Mouse (Mus musculus): ENCODE results near the gene Oxct1. TPM values are rescaled to one million over a fixed set of nuclear protein-coding genes. Genes with fewer than 3 reads are reported as not detected.

Gene Oxct1
- 64.8 and 87.0 TPM in 2 replicates for polyA plus RNA-seq (2015; fragmentation: Nextera tagmentation; extraction: Ambion mirVana)

DNA sequence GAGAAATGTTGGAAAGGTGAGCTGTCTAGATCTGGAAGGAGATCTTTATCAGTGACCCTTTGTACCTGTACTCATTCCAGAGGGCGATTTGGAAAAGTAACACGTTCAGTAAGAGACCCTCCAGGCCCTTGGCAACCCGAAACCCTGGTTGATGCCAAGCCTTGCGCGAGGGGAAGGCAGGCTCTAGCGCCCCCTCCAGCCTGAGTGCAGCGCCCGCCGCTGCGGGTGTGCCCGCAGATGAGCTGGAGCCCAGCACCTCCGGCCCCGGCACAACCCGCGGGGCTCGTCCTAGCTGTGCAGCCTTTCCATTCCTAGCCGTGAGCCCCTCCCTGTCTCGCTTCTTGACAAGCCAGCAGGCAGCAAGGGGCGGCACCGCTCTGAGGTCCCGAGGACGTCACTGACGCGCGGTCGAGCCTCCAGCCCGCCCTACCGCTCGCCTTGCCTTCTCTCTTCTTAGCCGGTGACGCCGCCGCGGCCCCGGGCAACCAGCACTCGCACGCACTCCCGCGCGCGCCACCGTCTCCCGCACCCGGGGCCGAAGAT lies at the start of gene Oxct1:
Oxct1 (plus strand) TSS at position 153 of the 543 bp plus-strand sequence.
- DNase-seq (ENCODE audit: low spot score) (peak; percentile 96), ATAC-seq (peak; percentile 96)
- Histone ChIP-seq H3K27ac (ENCODE audit: low read length) (peak within 1 kb of the TSS; percentile 93), H3K36me3 (ENCODE audit: insufficient read depth, low read length) (no peaks in the 10 kb centered on the region), H3K4me1 (ENCODE audit: insufficient read depth, low read depth, low read length) (peaks cover 21% of the 10 kb centered on the region; the same call in 1 of the 2 replicates), H3K9me3 (ENCODE audit: low read length) (no peaks in the 10 kb centered on the region), H3K4me3 (ENCODE audit: low read depth, low read length) (peak within 1 kb of the TSS; percentile 90), H3K4me2 (replicated peaks; ENCODE audit: low read depth, low read length) (peak within 1 kb of the TSS; percentile 91), H3K9ac (replicated peaks; ENCODE audit: low read depth) (peak within 1 kb of the TSS; percentile 73), H3K27me3 (replicated peaks; ENCODE audit: insufficient read depth, low read length) (no peaks in the 10 kb centered on the region)
- peak; percentile 76 for TF ChIP-seq CTCF (IDR thresholded peaks at IDR 0.05)
- TF ChIP-seq EP300 (IDR thresholded peaks at IDR 0.05): no peak
- 1% methylated on average over 44 of the region's 45 CpGs for WGBS

DNA sequence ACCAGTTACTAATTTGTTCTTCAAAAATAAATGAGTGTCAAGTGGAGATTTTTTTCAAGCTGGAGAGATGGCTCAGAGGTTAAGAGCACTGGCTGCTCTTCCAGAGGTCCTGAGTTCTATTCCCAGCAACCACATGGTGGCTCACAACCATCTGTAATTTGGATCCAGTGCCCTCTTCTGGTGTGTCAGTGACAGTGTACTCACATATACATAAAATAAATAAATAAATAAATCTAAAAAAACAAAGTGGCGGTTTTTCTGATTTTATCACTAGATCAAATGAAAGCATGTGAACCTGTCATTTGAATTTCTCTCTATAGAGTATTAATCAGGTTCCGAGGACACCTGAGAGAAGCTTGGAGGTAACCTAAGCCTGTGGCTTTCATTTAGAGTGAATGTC lies 47.9 kb upstream of the Oxct1 start:
- H3K4me2 ChIP-seq (replicated peaks; ENCODE audit: low read depth, low read length): no peak overlapping the region; the same call in 1 of the 2 replicates
- 93% methylated on average over 2 of the region's 2 CpGs for WGBS

DNA sequence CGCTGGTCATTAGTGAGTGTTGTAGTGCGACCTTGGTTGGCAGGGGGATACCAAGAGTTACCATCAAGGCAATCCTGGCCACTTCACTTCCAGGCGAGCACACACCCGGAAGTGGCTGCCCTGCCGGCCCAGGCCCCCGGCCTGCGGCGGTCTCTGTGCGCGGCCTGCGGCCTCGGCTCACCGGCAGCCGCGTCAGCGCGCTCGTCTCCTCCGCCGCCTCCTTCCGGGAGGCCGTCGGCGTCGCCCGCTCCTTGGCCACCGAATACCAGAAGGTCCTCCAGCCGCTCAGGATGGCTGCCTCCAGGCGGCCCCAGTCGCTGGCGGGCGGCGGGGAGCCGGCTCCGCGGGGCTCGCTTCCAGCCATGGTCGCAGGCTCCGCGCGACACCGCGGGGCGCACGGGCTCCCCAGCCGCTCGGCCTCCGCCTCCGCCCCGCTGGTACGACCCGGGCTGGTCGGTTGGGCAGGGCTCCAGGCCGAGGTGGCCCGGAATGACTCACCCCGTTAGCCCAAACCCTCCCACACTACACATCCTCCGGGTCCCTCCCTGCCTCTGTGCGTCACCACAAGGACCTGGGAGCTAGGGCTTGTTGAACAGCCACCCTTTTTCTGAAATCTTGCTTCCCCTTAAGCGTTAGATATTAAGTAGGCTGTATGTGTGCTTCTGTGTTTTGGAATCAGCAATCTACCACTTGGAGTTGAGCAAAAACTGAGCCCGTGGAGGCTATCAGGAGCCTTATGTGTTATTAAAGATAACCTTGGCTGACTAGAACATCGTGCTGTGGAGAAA lies 46.9 kb upstream of the Oxct1 start, which contains the start of gene Fbxo4:
Fbxo4 (minus strand) TSS at position 513 of the 788 bp plus-strand sequence.
- no peaks in the 10 kb centered on the region for H3K9me3 ChIP-seq (ENCODE audit: low read length)
- TF ChIP-seq EP300 (IDR thresholded peaks at IDR 0.05): no peak
- TF ChIP-seq CTCF (IDR thresholded peaks at IDR 0.05): 0 out of 2 replicates have a peak, but pooled peaks have one; percentile 22
- peak within 1 kb of the TSS; percentile 66 for H3K4me3 ChIP-seq (ENCODE audit: low read depth, low read length)
- H3K9ac ChIP-seq (replicated peaks; ENCODE audit: low read depth): peak within 1 kb of the TSS; percentile 83
- WGBS: under 1% methylated on average over 40 of the region's 61 CpGs
- peak within 1 kb of the TSS; percentile 98 for H3K27ac ChIP-seq (ENCODE audit: low read length)
- H3K4me1 ChIP-seq (ENCODE audit: insufficient read depth, low read depth, low read length): no peaks in the 10 kb centered on the region
- ATAC-seq (peak; percentile 100), DNase-seq (ENCODE audit: low spot score) (peak; percentile 97)
- H3K36me3 ChIP-seq (ENCODE audit: insufficient read depth, low read length): no peaks in the 10 kb centered on the region
- no peaks in the 10 kb centered on the region for H3K27me3 ChIP-seq (replicated peaks; ENCODE audit: insufficient read depth, low read length)
- peak within 1 kb of the TSS; percentile 72 for H3K4me2 ChIP-seq (replicated peaks; ENCODE audit: low read depth, low read length)

More for the DNA sequence above, 47.9 kb upstream of the Oxct1 start:
- DNase-seq (ENCODE audit: low spot score) (no peak), ATAC-seq (no peak)
- H3K27me3 ChIP-seq (replicated peaks; ENCODE audit: insufficient read depth, low read length): no peaks in the 10 kb centered on the region
- H3K27ac ChIP-seq (ENCODE audit: low read length): no peak overlapping the region
- H3K36me3 ChIP-seq (ENCODE audit: insufficient read depth, low read length): no peaks in the 10 kb centered on the region
- H3K9ac ChIP-seq (replicated peaks; ENCODE audit: low read depth): no peak overlapping the region
- H3K4me1 ChIP-seq (ENCODE audit: insufficient read depth, low read depth, low read length): no peaks in the 10 kb centered on the region
- no peak overlapping the region for H3K4me3 ChIP-seq (ENCODE audit: low read depth, low read length)
- no peaks in the 10 kb centered on the region for H3K9me3 ChIP-seq (ENCODE audit: low read length)
- TF ChIP-seq EP300 (IDR thresholded peaks at IDR 0.05) (no peak), CTCF (IDR thresholded peaks at IDR 0.05) (peak; percentile 39)

DNA sequence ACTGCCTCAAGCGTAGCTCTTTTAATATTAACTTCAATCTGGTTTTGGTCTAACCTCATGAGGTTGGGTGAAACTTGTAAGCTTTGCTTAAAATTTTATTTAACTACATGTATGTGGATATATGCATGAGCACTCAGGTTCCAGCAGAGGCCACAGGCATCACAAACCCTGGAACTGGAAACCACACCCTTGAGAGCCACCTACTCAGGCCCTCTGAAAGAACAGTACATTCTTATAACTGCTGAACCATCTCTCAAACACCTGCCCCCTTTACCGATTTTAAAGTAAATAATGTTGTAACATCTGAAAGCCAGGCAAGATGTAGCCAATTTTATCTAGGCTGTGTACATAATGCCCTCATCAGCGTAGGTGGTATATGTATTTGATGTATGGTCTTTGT lies 46.3 kb upstream of the Oxct1 start:
- peak overlapping the region; percentile 83; the same call in 1 of the 2 replicates for H3K9ac ChIP-seq (replicated peaks; ENCODE audit: low read depth)
- TF ChIP-seq EP300 (IDR thresholded peaks at IDR 0.05) (no peak; the same call in 1 of the 2 replicates), CTCF (IDR thresholded peaks at IDR 0.05) (no peak)
- H3K27me3 ChIP-seq (replicated peaks; ENCODE audit: insufficient read depth, low read length): no peaks in the 10 kb centered on the region
- H3K4me1 ChIP-seq (ENCODE audit: insufficient read depth, low read depth, low read length): no peaks in the 10 kb centered on the region
- 55% methylated on average over 3 of the region's 3 CpGs for whole genome bisulfite sequencing
- H3K9me3 ChIP-seq (ENCODE audit: low read length): no peaks in the 10 kb centered on the region
- H3K36me3 ChIP-seq (ENCODE audit: insufficient read depth, low read length): 0 out of 2 replicates have a peak, but pooled peaks cover 3% of the 10 kb centered on the region
- ATAC-seq: peak; percentile 46
- peak; percentile 54 for DNase-seq (ENCODE audit: low spot score)
- no peak overlapping the region; the same call in 1 of the 2 replicates for H3K4me3 ChIP-seq (ENCODE audit: low read depth, low read length)
- H3K27ac ChIP-seq (ENCODE audit: low read length): peak overlapping the region; percentile 98
- peak overlapping the region; percentile 72 for H3K4me2 ChIP-seq (replicated peaks; ENCODE audit: low read depth, low read length)

DNA sequence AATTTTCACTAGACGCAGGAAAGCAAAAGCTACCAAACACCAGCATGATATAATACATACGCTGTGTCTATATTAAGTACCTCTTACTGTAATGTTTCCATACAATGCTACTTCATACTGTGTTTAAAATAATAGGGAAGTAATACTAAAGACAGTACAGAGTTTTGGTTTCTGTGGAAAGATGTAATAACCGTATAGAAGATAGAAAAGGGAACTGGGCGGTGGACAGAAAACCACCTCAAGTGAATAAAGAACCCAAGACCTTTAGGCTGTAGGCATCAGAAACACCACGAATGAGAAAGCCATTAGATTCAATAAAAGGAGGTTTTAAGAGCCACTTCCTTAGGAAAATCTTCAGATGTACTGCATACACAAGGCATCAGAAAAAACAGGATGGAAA lies 43.5 kb upstream of the Oxct1 start:
- 86% methylated on average over 5 of the region's 5 CpGs for WGBS
- Histone ChIP-seq H3K4me3 (ENCODE audit: low read depth, low read length) (no peak overlapping the region), H3K27me3 (replicated peaks; ENCODE audit: insufficient read depth, low read length) (no peaks in the 10 kb centered on the region), H3K27ac (ENCODE audit: low read length) (no peak overlapping the region), H3K9ac (replicated peaks; ENCODE audit: low read depth) (no peak overlapping the region), H3K4me1 (ENCODE audit: insufficient read depth, low read depth, low read length) (no peaks in the 10 kb centered on the region), H3K36me3 (ENCODE audit: insufficient read depth, low read length) (peaks cover 12% of the 10 kb centered on the region; the same call in 1 of the 2 replicates), H3K4me2 (replicated peaks; ENCODE audit: low read depth, low read length) (no peak overlapping the region), H3K9me3 (ENCODE audit: low read length) (no peaks in the 10 kb centered on the region)
- ATAC-seq (no peak), DNase-seq (ENCODE audit: low spot score) (no peak)
- TF ChIP-seq CTCF (IDR thresholded peaks at IDR 0.05) (no peak), EP300 (IDR thresholded peaks at IDR 0.05) (no peak)

DNA sequence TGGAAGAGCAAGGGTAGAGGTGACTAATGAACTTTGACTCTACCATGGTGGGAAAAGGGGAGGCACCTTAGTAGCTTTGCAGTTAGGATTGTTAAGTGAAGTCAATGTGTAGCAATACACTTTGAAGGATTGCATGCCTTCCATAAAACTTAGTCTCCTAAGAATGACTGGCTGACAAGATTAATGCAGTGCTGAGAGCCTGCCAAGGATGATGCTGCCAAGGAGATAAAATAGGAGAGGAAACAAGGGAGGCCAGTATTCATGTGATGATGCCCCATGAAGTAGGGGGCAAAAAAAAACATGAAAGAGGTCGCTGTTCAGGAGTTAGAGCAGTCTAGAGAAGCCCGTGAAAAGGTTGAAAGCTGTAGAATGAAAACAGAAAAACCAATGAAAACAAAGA lies 41.3 kb upstream of the Oxct1 start:
- Histone ChIP-seq H3K36me3 (ENCODE audit: insufficient read depth, low read length) (peaks cover 12% of the 10 kb centered on the region; the same call in 1 of the 2 replicates), H3K27me3 (replicated peaks; ENCODE audit: insufficient read depth, low read length) (no peaks in the 10 kb centered on the region), H3K4me1 (ENCODE audit: insufficient read depth, low read depth, low read length) (no peaks in the 10 kb centered on the region), H3K4me2 (replicated peaks; ENCODE audit: low read depth, low read length) (no peak overlapping the region), H3K4me3 (ENCODE audit: low read depth, low read length) (no peak overlapping the region), H3K9ac (replicated peaks; ENCODE audit: low read depth) (no peak overlapping the region), H3K27ac (ENCODE audit: low read length) (no peak overlapping the region), H3K9me3 (ENCODE audit: low read length) (no peaks in the 10 kb centered on the region)
- ATAC-seq: no peak
- TF ChIP-seq EP300 (IDR thresholded peaks at IDR 0.05) (no peak), CTCF (IDR thresholded peaks at IDR 0.05) (no peak)
- WGBS: 83% methylated on average over 2 of the region's 2 CpGs
- DNase-seq (ENCODE audit: low spot score): no peak
